Mouse (Mus musculus) forebrain, embryonic 13.5 days (tissue): ENCODE results near the gene Gm10134. TPM values are rescaled to one million over a fixed set of nuclear protein-coding genes. Genes with fewer than 3 reads are reported as not detected.
A peak's percentile ranks its signal among the peaks of the same experiment; 100 is the strongest.

Experiments used
- ATAC-seq: fragments of 200-750 bp; cut with Nextera tagmentation; 2 replicates; pipeline ENCODE4 v1.8.0; 2017
- H3K27ac ChIP-seq: fragments of 300-500 bp; sonication (generic); 2 replicates; pipeline ENCODE4 v1.5.1; 2015; ENCODE audit warnings: inconsistent platforms, mild to moderate bottlenecking, moderate library complexity
- H3K27me3 ChIP-seq: fragments of 300-500 bp; sonication (generic); 2 replicates; pipeline ENCODE4 v1.6.1; 2015; ENCODE audit warnings: mild to moderate bottlenecking, inconsistent platforms
- H3K36me3 ChIP-seq: fragments of 300-500 bp; sonication (generic); 2 replicates; pipeline ENCODE4 v1.6.1; 2015; ENCODE audit warnings: mild to moderate bottlenecking, inconsistent platforms; ENCODE audit not compliant: poor library complexity, severe bottlenecking
- H3K4me1 ChIP-seq: fragments of 300-500 bp; sonication (generic); 2 replicates; pipeline ENCODE4 v1.6.1; 2015; ENCODE audit warnings: inconsistent platforms
- H3K4me2 ChIP-seq: fragments of 300-500 bp; sonication (generic); 2 replicates; pipeline ENCODE4 v1.6.1; 2015; ENCODE audit warnings: inconsistent platforms, mild to moderate bottlenecking, moderate library complexity
- H3K4me3 ChIP-seq: fragments of 300-500 bp; sonication (generic); 2 replicates; pipeline ENCODE4 v1.5.1; 2015; ENCODE audit warnings: mild to moderate bottlenecking, inconsistent platforms
- H3K9ac ChIP-seq: fragments of 300-500 bp; sonication (generic); 2 replicates; pipeline ENCODE4 v1.6.1; 2015; ENCODE audit warnings: mild to moderate bottlenecking, inconsistent platforms
- H3K9me3 ChIP-seq: fragments of 300-500 bp; sonication (generic); replicated peaks from 2 replicates; pipeline ENCODE4 v1.6.1; 2016; ENCODE audit warnings: inconsistent platforms
- WGBS: fragments of 180-500 bp; shearing (Covaris S2); methylation state at CpG from one replicate; pipeline ENCODE4 v1.1.7; 2015; 5-methylcytosine and 5-hydroxymethylcytosine counted together
- polyA plus RNA-seq: library from polyadenylated mRNA; unstranded; fragments of >200 nt; fragmentation: Nextera tagmentation; extraction: Ambion mirVana; gene quantifications from 2 replicates; pipeline ENCODE4 v1.2.1, GENCODE M21; 2015

Gene Gm10134
- polyA plus RNA-seq, 1 experiment from 2014 or later: 0.53 TPM

GRCm38 (mm10) chr2:28535650-28536049, 29.8 kb downstream of the Gm10134 start:
- Histone ChIP-seq H3K36me3 (no peaks in the 10 kb centered on the region), H3K9me3 (no peaks in the 10 kb centered on the region), H3K27ac (peak overlapping the region; percentile 76), H3K9ac (peak overlapping the region; percentile 77), H3K4me1 (peaks cover 97% of the 10 kb centered on the region), H3K4me3 (0 out of 2 replicates have a peak overlapping the region, but pooled peaks have one; percentile 2), H3K4me2 (peak overlapping the region; percentile 88), H3K27me3 (no peaks in the 10 kb centered on the region; the same call in 1 of the 2 replicates)
- no peak for ATAC-seq
- 12% methylated on average over 7 of the region's 7 CpGs for WGBS

- Histone ChIP-seq H3K36me3 (no peaks in the 10 kb centered on the region), H3K4me3 (no peak overlapping the region), H3K9ac (peak overlapping the region; percentile 77), H3K4me1 (peaks cover 97% of the 10 kb centered on the region), H3K27me3 (no peaks in the 10 kb centered on the region; the same call in 1 of the 2 replicates), H3K27ac (peak overlapping the region; percentile 76), H3K4me2 (peak overlapping the region; percentile 88), H3K9me3 (no peaks in the 10 kb centered on the region)
- no peak for ATAC-seq
- WGBS: 79% methylated on average over 4 of the region's 4 CpGs
These were observed 30.3 kb downstream of the Gm10134 start for GRCm38 (mm10) chr2:28536166-28536565.

DNA sequence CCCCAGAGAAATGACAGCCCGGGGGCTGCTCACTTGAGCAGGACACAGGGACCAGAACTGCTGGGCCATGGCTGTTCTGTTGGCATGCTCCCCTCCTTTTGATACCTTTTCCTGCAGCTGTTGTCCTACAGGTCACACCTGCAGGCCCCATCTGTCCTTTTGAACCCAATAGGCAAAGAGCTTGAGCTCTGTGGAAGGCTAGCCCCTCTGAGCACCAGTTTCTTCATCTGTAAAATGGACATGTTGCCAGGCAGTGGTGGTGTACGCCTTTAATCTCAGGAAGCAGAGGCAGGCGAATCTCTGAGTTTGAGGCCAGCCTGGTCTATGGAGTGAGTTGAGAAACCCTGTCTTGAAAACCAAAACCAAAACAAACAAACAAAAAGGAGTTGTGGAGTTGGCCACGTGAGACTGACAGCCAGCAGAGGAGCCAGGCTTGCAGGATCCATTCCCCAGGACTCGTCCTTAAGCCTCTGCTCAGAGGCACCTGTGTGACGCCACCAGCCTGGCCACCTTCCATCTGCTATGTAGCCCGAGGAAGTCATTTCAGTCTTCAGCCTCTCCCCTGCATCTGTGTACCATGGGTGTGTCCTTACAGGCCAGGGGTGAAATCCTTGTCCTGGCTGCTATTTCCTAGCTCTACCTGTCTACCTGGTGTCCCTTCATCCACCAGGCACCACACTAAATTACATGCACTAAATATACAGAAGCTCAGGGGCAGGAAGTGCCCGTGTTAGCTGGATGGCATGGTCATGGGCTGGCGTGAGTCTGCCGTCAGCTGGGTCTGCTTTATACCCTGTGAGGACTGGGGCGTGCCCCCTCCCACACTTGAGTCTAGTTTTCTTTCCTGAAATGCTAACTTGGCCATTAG, 31.1 kb downstream of the Gm10134 start:
- Histone ChIP-seq H3K4me1 (peaks cover 89% of the 10 kb centered on the region), H3K4me3 (no peak overlapping the region), H3K9ac (peak overlapping the region; percentile 26; the same call in 1 of the 2 replicates), H3K27ac (peak overlapping the region; percentile 31; the same call in 1 of the 2 replicates), H3K27me3 (no peaks in the 10 kb centered on the region; the same call in 1 of the 2 replicates), H3K36me3 (peaks cover 5% of the 10 kb centered on the region; the same call in 1 of the 2 replicates), H3K4me2 (no peak overlapping the region), H3K9me3 (no peaks in the 10 kb centered on the region)
- ATAC-seq: no peak
- WGBS: 74% methylated on average over 11 of the region's 11 CpGs

DNA sequence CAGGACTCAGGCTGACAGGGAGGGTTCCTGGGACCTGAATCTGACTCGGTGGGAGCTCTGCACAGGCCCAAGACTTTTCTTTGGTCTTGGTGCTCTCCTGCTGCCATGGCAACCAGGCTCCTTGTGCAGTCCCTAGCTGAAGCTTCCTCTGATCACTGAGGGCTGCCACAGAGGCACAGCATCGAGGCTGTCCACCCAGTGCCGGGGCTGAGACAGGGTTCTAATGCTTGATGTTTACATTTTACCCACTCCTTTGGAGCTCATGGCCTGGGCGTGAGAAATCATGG, 31.7 kb downstream of the Gm10134 start:
- H3K4me3 ChIP-seq: no peak overlapping the region
- no peak for ATAC-seq
- peaks cover 84% of the 10 kb centered on the region for H3K4me1 ChIP-seq
- H3K27ac ChIP-seq: peak overlapping the region; percentile 31; the same call in 1 of the 2 replicates
- peak overlapping the region; percentile 50; the same call in 1 of the 2 replicates for H3K9ac ChIP-seq
- H3K36me3 ChIP-seq: peaks cover 11% of the 10 kb centered on the region
- no peaks in the 10 kb centered on the region; the same call in 1 of the 2 replicates for H3K27me3 ChIP-seq
- H3K9me3 ChIP-seq: no peaks in the 10 kb centered on the region
- WGBS: 30% methylated on average over 4 of the region's 4 CpGs
- no peak overlapping the region for H3K4me2 ChIP-seq

- WGBS: 77% methylated on average over 8 of the region's 8 CpGs
- Histone ChIP-seq H3K27ac (peak overlapping the region; percentile 79), H3K4me1 (peaks cover 77% of the 10 kb centered on the region), H3K4me3 (no peak overlapping the region), H3K9ac (peak overlapping the region; percentile 50; the same call in 1 of the 2 replicates), H3K36me3 (peaks cover 17% of the 10 kb centered on the region), H3K4me2 (no peak overlapping the region), H3K9me3 (no peaks in the 10 kb centered on the region), H3K27me3 (no peaks in the 10 kb centered on the region; the same call in 1 of the 2 replicates)
- no peak for ATAC-seq
These were observed 32.3 kb downstream of the Gm10134 start for GRCm38 (mm10) chr2:28537995-28538816.

- Histone ChIP-seq H3K4me1 (peaks cover 72% of the 10 kb centered on the region), H3K4me3 (no peak overlapping the region), H3K36me3 (peaks cover 23% of the 10 kb centered on the region), H3K27me3 (no peaks in the 10 kb centered on the region; the same call in 1 of the 2 replicates), H3K9ac (peak overlapping the region; percentile 53; the same call in 1 of the 2 replicates), H3K9me3 (no peaks in the 10 kb centered on the region), H3K27ac (peak overlapping the region; percentile 79), H3K4me2 (peak overlapping the region; percentile 28; the same call in 1 of the 2 replicates)
- WGBS: 54% methylated on average over 1 of the region's 1 CpGs
- no peak for ATAC-seq
These were observed 32.9 kb downstream of the Gm10134 start for GRCm38 (mm10) chr2:28538817-28539128.

DNA sequence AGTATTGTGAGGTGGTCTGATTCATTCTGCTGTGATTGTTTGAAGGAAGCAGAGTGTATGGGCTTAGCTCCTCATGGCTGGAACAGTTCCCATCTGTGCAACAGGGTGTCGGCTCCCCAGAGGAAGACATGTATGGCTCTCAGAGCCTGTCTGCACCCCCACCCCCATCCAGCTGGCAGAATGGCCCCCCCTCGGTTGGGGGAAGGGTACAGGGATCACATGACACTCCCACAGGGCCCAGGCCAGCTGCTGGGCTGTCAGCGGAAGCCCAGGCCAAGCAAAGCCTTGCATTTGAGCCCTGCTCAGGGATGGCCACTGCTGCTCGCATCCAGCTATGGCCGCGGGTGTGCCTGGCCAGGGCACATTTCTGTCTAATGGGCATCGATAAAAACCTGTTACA, 33.3 kb downstream of the Gm10134 start:
- Histone ChIP-seq H3K27me3 (no peaks in the 10 kb centered on the region; the same call in 1 of the 2 replicates), H3K9me3 (no peaks in the 10 kb centered on the region), H3K36me3 (peaks cover 27% of the 10 kb centered on the region), H3K9ac (peak overlapping the region; percentile 53; the same call in 1 of the 2 replicates), H3K4me1 (peaks cover 67% of the 10 kb centered on the region), H3K27ac (peak overlapping the region; percentile 79), H3K4me3 (no peak overlapping the region), H3K4me2 (peak overlapping the region; percentile 28)
- ATAC-seq: peak; percentile 41
- WGBS: 46% methylated on average over 7 of the region's 7 CpGs

DNA sequence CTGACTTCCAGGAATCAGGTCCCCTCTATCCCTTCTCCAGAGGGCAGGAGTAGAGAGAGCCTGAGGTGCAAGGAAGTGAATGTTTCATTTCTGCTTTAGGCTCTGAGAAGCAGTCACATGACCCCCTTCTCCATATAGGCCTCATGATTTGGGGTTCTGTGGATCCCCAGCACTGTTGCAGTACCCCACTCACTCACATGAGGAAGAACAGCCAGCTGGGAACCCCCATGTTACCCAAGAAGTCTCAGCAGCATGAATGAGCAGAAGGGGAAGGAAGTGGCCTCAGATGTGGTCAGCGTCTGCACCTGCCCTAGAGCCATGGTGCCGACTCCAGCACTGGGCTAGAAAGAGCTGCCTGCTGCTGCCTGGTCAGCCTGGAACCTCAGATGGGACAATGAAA, 34.1 kb downstream of the Gm10134 start:
- no peaks in the 10 kb centered on the region for H3K9me3 ChIP-seq
- no peak for ATAC-seq
- peaks cover 60% of the 10 kb centered on the region for H3K4me1 ChIP-seq
- H3K4me3 ChIP-seq: no peak overlapping the region
- peaks cover 35% of the 10 kb centered on the region for H3K36me3 ChIP-seq
- H3K4me2 ChIP-seq: no peak overlapping the region
- H3K9ac ChIP-seq: no peak overlapping the region
- H3K27me3 ChIP-seq: no peaks in the 10 kb centered on the region
- H3K27ac ChIP-seq: peak overlapping the region; percentile 79
- 75% methylated on average over 2 of the region's 2 CpGs for WGBS

DNA sequence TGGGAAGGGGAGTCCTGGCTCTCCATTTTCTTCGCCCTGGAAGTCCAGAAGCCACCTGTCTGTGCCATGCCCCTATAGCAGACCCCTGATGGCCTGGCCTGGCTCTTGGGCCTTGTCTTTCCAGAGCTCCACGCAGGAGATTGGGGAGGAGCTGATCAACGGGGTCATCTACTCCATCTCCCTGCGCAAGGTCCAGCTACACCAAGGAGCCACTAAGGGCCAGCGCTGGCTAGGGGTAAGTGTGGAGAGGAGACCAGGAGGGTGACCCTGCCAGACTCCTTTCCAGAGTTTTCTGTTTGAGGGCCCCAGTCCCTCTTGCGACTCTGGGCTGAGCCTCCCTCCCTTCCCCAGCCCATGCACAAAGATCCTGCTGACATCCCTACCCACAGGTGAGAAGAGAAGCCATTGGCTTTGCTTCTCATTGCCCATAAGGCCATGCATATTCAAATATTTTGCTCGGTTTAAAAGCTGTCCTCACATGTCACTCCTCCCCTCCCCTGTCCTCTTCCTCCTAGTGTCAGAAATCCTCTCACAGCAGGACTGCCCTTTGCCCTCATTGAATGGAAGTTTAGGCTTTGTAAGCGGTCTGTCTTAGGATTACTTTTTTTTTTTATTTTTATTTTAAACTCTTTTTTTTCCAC, 34.8 kb downstream of the Gm10134 start:
- Histone ChIP-seq H3K4me1 (peaks cover 58% of the 10 kb centered on the region), H3K27ac (no peak overlapping the region), H3K9me3 (no peaks in the 10 kb centered on the region), H3K4me2 (no peak overlapping the region), H3K36me3 (peaks cover 42% of the 10 kb centered on the region), H3K9ac (no peak overlapping the region), H3K4me3 (no peak overlapping the region), H3K27me3 (no peaks in the 10 kb centered on the region)
- ATAC-seq: no peak
- 84% methylated on average over 8 of the region's 8 CpGs for WGBS

DNA sequence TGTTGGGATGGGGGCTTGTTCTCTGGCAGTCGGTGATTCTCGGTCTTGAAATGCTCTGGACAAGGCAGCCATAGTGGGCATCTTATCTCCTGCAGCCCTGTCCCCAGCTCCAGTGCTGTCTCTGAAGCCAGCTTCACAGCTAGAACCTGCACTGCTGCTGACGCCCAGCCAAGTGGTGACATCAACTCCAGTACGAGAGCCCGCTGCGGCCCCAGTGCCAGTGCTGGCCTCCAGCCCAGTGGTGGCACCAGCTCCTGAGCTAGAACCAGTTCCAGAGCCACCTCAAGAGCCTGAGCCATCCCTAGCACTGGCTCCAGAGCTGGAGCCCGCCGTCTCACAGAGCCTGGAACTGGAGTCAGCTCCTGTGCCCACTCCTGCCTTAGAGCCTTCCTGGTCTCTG, 38.0 kb downstream of the Gm10134 start:
- no peaks in the 10 kb centered on the region for H3K27me3 ChIP-seq
- peaks cover 73% of the 10 kb centered on the region for H3K36me3 ChIP-seq
- H3K4me3 ChIP-seq: no peak overlapping the region
- no peak overlapping the region for H3K9ac ChIP-seq
- no peaks in the 10 kb centered on the region for H3K9me3 ChIP-seq
- H3K4me2 ChIP-seq: no peak overlapping the region
- no peak overlapping the region for H3K27ac ChIP-seq
- 85% methylated on average over 8 of the region's 8 CpGs for WGBS
- peaks cover 30% of the 10 kb centered on the region for H3K4me1 ChIP-seq
- no peak for ATAC-seq

- no peak for ATAC-seq
- peaks cover 10% of the 10 kb centered on the region for H3K4me1 ChIP-seq
- H3K9ac ChIP-seq: no peak overlapping the region
- H3K27ac ChIP-seq: peak overlapping the region; percentile 11
- no peak overlapping the region for H3K4me3 ChIP-seq
- H3K27me3 ChIP-seq: no peaks in the 10 kb centered on the region
- H3K4me2 ChIP-seq: no peak overlapping the region
- no peaks in the 10 kb centered on the region for H3K9me3 ChIP-seq
- peaks cover 94% of the 10 kb centered on the region for H3K36me3 ChIP-seq
These were observed 40.1 kb downstream of the Gm10134 start for GRCm38 (mm10) chr2:28545976-28546375.
